Mouse (Mus musculus): ENCODE results near the gene Gm20388. TPM values are rescaled to one million over a fixed set of nuclear protein-coding genes. Genes with fewer than 3 reads are reported as not detected.

The Gm20388 gene
- polyA plus RNA-seq, 1 experiment from 2014 or later, result 3.6 TPM

- WGBS, result 18% methylated on average over 14 of the region's 14 CpGs
- H3K4me3 ChIP-seq, result peak overlapping the region; percentile 17; the same call in 1 of the 2 replicates
- H3K36me3 ChIP-seq (replicated peaks), result no peaks in the 10 kb centered on the region
- peaks cover 59% of the 10 kb centered on the region for H3K4me1 ChIP-seq
- H3K9me3 ChIP-seq, result no peaks in the 10 kb centered on the region
- H3K27me3 ChIP-seq (replicated peaks; ENCODE audit: low read depth, poor library complexity, severe bottlenecking), result peaks cover 62% of the 10 kb centered on the region
- DNase-seq (ENCODE audit: low spot score), result no peak
- peak overlapping the region; percentile 36; the same call in 1 of the 2 replicates for H3K27ac ChIP-seq (replicated peaks)
Measured at GRCm38 (mm10) chr8:122326114-122326542, 2415.5 kb downstream of the Gm20388 start.

- Histone ChIP-seq H3K27me3 (replicated peaks; ENCODE audit: low read depth, poor library complexity, severe bottlenecking) (peaks cover 71% of the 10 kb centered on the region), H3K4me3 (no peak overlapping the region), H3K9me3 (no peaks in the 10 kb centered on the region), H3K36me3 (replicated peaks) (peaks cover 13% of the 10 kb centered on the region), H3K4me1 (peaks cover 49% of the 10 kb centered on the region), H3K27ac (replicated peaks) (no peak overlapping the region)
- no peak for DNase-seq (ENCODE audit: low spot score)
- 61% methylated on average over 8 of the region's 8 CpGs for WGBS
Measured at GRCm38 (mm10) chr8:122329072-122329471, 2418.4 kb downstream of the Gm20388 start.

GRCm38 (mm10) chr8:122329553-122330239 lies 2419.1 kb downstream of the Gm20388 start:
- Histone ChIP-seq H3K27me3 (replicated peaks; ENCODE audit: low read depth, poor library complexity, severe bottlenecking) (peaks cover 73% of the 10 kb centered on the region), H3K9me3 (no peaks in the 10 kb centered on the region), H3K4me3 (no peak overlapping the region), H3K36me3 (replicated peaks) (peaks cover 19% of the 10 kb centered on the region), H3K27ac (replicated peaks) (no peak overlapping the region), H3K4me1 (peaks cover 43% of the 10 kb centered on the region)
- 77% methylated on average over 22 of the region's 22 CpGs for WGBS
- DNase-seq (ENCODE audit: low spot score), result no peak

- DNase-seq (ENCODE audit: low spot score), result no peak
- H3K27me3 ChIP-seq (replicated peaks; ENCODE audit: low read depth, poor library complexity, severe bottlenecking), result peaks cover 73% of the 10 kb centered on the region
- 0 out of 2 replicates have a peak overlapping the region, but pooled peaks have one; percentile 30 for H3K27ac ChIP-seq (replicated peaks)
- no peak overlapping the region for H3K4me3 ChIP-seq
- WGBS, result 77% methylated on average over 12 of the region's 12 CpGs
- no peaks in the 10 kb centered on the region for H3K9me3 ChIP-seq
- H3K4me1 ChIP-seq, result peaks cover 40% of the 10 kb centered on the region
- peaks cover 27% of the 10 kb centered on the region for H3K36me3 ChIP-seq (replicated peaks)
Measured at GRCm38 (mm10) chr8:122330446-122331133, 2419.9 kb downstream of the Gm20388 start.

- no peak for DNase-seq (ENCODE audit: low spot score)
- H3K27me3 ChIP-seq (replicated peaks; ENCODE audit: low read depth, poor library complexity, severe bottlenecking), result peaks cover 73% of the 10 kb centered on the region
- H3K4me1 ChIP-seq, result peaks cover 40% of the 10 kb centered on the region
- H3K4me3 ChIP-seq, result no peak overlapping the region
- 70% methylated on average over 3 of the region's 3 CpGs for WGBS
- peak overlapping the region; percentile 30; the same call in 1 of the 2 replicates for H3K27ac ChIP-seq (replicated peaks)
- no peaks in the 10 kb centered on the region for H3K9me3 ChIP-seq
- H3K36me3 ChIP-seq (replicated peaks), result peaks cover 27% of the 10 kb centered on the region
Measured at GRCm38 (mm10) chr8:122331134-122331523, 2420.5 kb downstream of the Gm20388 start.

- Histone ChIP-seq H3K4me3 (no peak overlapping the region), H3K27ac (replicated peaks) (no peak overlapping the region), H3K36me3 (replicated peaks) (peaks cover 40% of the 10 kb centered on the region), H3K9me3 (no peaks in the 10 kb centered on the region), H3K4me1 (peaks cover 46% of the 10 kb centered on the region), H3K27me3 (replicated peaks; ENCODE audit: low read depth, poor library complexity, severe bottlenecking) (peaks cover 80% of the 10 kb centered on the region)
- DNase-seq (ENCODE audit: low spot score), result peak; percentile 86
- 69% methylated on average over 6 of the region's 6 CpGs for WGBS
Measured at GRCm38 (mm10) chr8:122332753-122333506, 2422.3 kb downstream of the Gm20388 start.

- H3K4me1 ChIP-seq, result peaks cover 45% of the 10 kb centered on the region
- no peak overlapping the region for H3K27ac ChIP-seq (replicated peaks)
- DNase-seq (ENCODE audit: low spot score), result no peak
- WGBS, result 81% methylated on average over 7 of the region's 7 CpGs
- H3K36me3 ChIP-seq (replicated peaks), result peaks cover 41% of the 10 kb centered on the region
- peaks cover 80% of the 10 kb centered on the region for H3K27me3 ChIP-seq (replicated peaks; ENCODE audit: low read depth, poor library complexity, severe bottlenecking)
- no peaks in the 10 kb centered on the region for H3K9me3 ChIP-seq
- no peak overlapping the region for H3K4me3 ChIP-seq
Measured at GRCm38 (mm10) chr8:122333531-122333930, 2422.9 kb downstream of the Gm20388 start.

- Histone ChIP-seq H3K4me1 (peaks cover 35% of the 10 kb centered on the region), H3K4me3 (peak overlapping the region; percentile 73), H3K36me3 (replicated peaks) (peaks cover 41% of the 10 kb centered on the region), H3K27me3 (replicated peaks; ENCODE audit: low read depth, poor library complexity, severe bottlenecking) (peaks cover 92% of the 10 kb centered on the region), H3K9me3 (no peaks in the 10 kb centered on the region), H3K27ac (replicated peaks) (no peak overlapping the region)
- no peak for DNase-seq (ENCODE audit: low spot score)
- 85% methylated on average over 13 of the region's 13 CpGs for WGBS
Measured at GRCm38 (mm10) chr8:122334791-122335490, 2424.3 kb downstream of the Gm20388 start.

GRCm38 (mm10) chr8:122335638-122336250 lies 2425.1 kb downstream of the Gm20388 start:
- H3K4me3 ChIP-seq, result peak overlapping the region; percentile 73
- H3K9me3 ChIP-seq, result no peaks in the 10 kb centered on the region
- H3K27me3 ChIP-seq (replicated peaks; ENCODE audit: low read depth, poor library complexity, severe bottlenecking), result peaks cover 95% of the 10 kb centered on the region
- H3K4me1 ChIP-seq, result peaks cover 34% of the 10 kb centered on the region
- no peak for DNase-seq (ENCODE audit: low spot score)
- peak overlapping the region; percentile 37; the same call in 1 of the 2 replicates for H3K27ac ChIP-seq (replicated peaks)
- peaks cover 41% of the 10 kb centered on the region for H3K36me3 ChIP-seq (replicated peaks)
- 8% methylated on average over 57 of the region's 57 CpGs for WGBS

- Histone ChIP-seq H3K27ac (replicated peaks) (peak overlapping the region; percentile 37; the same call in 1 of the 2 replicates), H3K9me3 (no peaks in the 10 kb centered on the region), H3K4me3 (peak overlapping the region; percentile 73), H3K27me3 (replicated peaks; ENCODE audit: low read depth, poor library complexity, severe bottlenecking) (peaks cover 95% of the 10 kb centered on the region), H3K36me3 (replicated peaks) (peaks cover 41% of the 10 kb centered on the region), H3K4me1 (peaks cover 30% of the 10 kb centered on the region)
- DNase-seq (ENCODE audit: low spot score), result peak; percentile 85
- 1% methylated on average over 81 of the region's 81 CpGs for WGBS
Measured at GRCm38 (mm10) chr8:122336251-122336910, 2425.7 kb downstream of the Gm20388 start.

GRCm38 (mm10) chr8:122338852-122339251 lies 2428.2 kb downstream of the Gm20388 start:
- Histone ChIP-seq H3K4me3 (no peak overlapping the region), H3K27ac (replicated peaks) (no peak overlapping the region), H3K27me3 (replicated peaks; ENCODE audit: low read depth, poor library complexity, severe bottlenecking) (peaks cover 100% of the 10 kb centered on the region), H3K9me3 (no peaks in the 10 kb centered on the region), H3K4me1 (peaks cover 37% of the 10 kb centered on the region), H3K36me3 (replicated peaks) (peaks cover 30% of the 10 kb centered on the region)
- WGBS, result 52% methylated on average over 6 of the region's 6 CpGs
- DNase-seq (ENCODE audit: low spot score), result no peak

Measured in embryonic facial prominence, embryonic 10.5 days (tissue).